Mouse (Mus musculus): ENCODE results near the gene Gm7138.
"Not testable (repeated sequence)": the region's sequence is repeated elsewhere in the genome, so short reads cannot be mapped to it uniquely, and the experiment has no call there.

The Gm7138 gene

GRCm38 (mm10) chr10:77776844-77777243 is at the start of gene Gm7138:
Gm7138 (minus strand) TSS chr10:77776944.
- not testable (repeated sequence) for DNase-seq (ENCODE audit: low spot score in 2 of 2)

GRCm38 (mm10) chr10:77819203-77819602 is 42.5 kb upstream of the Gm7138 start:
- no peak for DNase-seq (ENCODE audit: low spot score in 2 of 2)

GRCm38 (mm10) chr10:77818523-77818922 is 41.8 kb upstream of the Gm7138 start:
- DNase-seq (ENCODE audit: low spot score in 2 of 2): no peak

- no peak for DNase-seq (ENCODE audit: low spot score in 2 of 2)
Observed at GRCm38 (mm10) chr10:77815514-77815913, 38.8 kb upstream of the Gm7138 start.

- DNase-seq (ENCODE audit: low spot score in 2 of 2): no peak
Observed at GRCm38 (mm10) chr10:77814382-77814781, 37.6 kb upstream of the Gm7138 start, which contains the start of gene Gm2696. Gm2696 (plus strand) TSS chr10:77814682.

- peak in 1 of 2 experiments; percentile 47 for DNase-seq (ENCODE audit: low spot score in 2 of 2)
Observed at GRCm38 (mm10) chr10:77811743-77812142, 35.0 kb upstream of the Gm7138 start, which contains the start of gene Gm9507. Gm9507 (minus strand) TSS chr10:77811843.

GRCm38 (mm10) chr10:77804095-77804494 is 27.4 kb upstream of the Gm7138 start:
- no peak for DNase-seq (ENCODE audit: low spot score in 2 of 2)

- no peak for DNase-seq (ENCODE audit: low spot score in 2 of 2)
Observed at GRCm38 (mm10) chr10:77798921-77799508, 22.3 kb upstream of the Gm7138 start, which contains the start of gene Gm19668. Gm19668 (minus strand) TSS chr10:77799133.

- not testable (repeated sequence) for DNase-seq (ENCODE audit: low spot score in 2 of 2)
Observed at GRCm38 (mm10) chr10:77798164-77798920, 21.6 kb upstream of the Gm7138 start.

GRCm38 (mm10) chr10:77797677-77798076 is 20.9 kb upstream of the Gm7138 start:
- DNase-seq (ENCODE audit: low spot score in 2 of 2): no peak

- DNase-seq (ENCODE audit: low spot score in 2 of 2): no peak
Observed at GRCm38 (mm10) chr10:77794976-77795375, 18.2 kb upstream of the Gm7138 start, which contains the start of gene Gm9639. Gm9639 (minus strand) TSS chr10:77795076.

- DNase-seq (ENCODE audit: low spot score in 2 of 2): no peak
Observed at GRCm38 (mm10) chr10:77788621-77789020, 11.9 kb upstream of the Gm7138 start.

GRCm38 (mm10) chr10:77787876-77788275 is 11.1 kb upstream of the Gm7138 start, which contains the start of gene Gm7137:
Gm7137 (minus strand) TSS chr10:77788200.
- DNase-seq (ENCODE audit: low spot score in 2 of 2): not testable (repeated sequence)

GRCm38 (mm10) chr10:77783396-77783795 is 6.7 kb upstream of the Gm7138 start:
- DNase-seq (ENCODE audit: low spot score in 2 of 2): not testable (repeated sequence)

- not testable (repeated sequence) for DNase-seq (ENCODE audit: low spot score in 2 of 2)
Observed at GRCm38 (mm10) chr10:77782442-77782841, 5.7 kb upstream of the Gm7138 start, which contains the start of gene Gm3250. Gm3250 (minus strand) TSS chr10:77782542.

GRCm38 (mm10) chr10:77772142-77772541 is 4.6 kb downstream of the Gm7138 start:
- not testable (repeated sequence) for DNase-seq (ENCODE audit: low spot score in 2 of 2)

GRCm38 (mm10) chr10:77771225-77771624 is 5.5 kb downstream of the Gm7138 start, which contains the start of gene Gm3238:
Gm3238 (minus strand) TSS chr10:77771325.
- not testable (repeated sequence) for DNase-seq (ENCODE audit: low spot score in 2 of 2)

GRCm38 (mm10) chr10:77769727-77770126 is 7.0 kb downstream of the Gm7138 start:
- DNase-seq (ENCODE audit: low spot score in 2 of 2): no peak

- DNase-seq (ENCODE audit: low spot score in 2 of 2): not testable (repeated sequence)
Observed at GRCm38 (mm10) chr10:77759582-77759981, 17.2 kb downstream of the Gm7138 start, which contains the start of gene Gm3233. Gm3233 (minus strand) TSS chr10:77759682.

GRCm38 (mm10) chr10:77753448-77753847 is 23.3 kb downstream of the Gm7138 start:
- no peak for DNase-seq (ENCODE audit: low spot score in 2 of 2)

GRCm38 (mm10) chr10:77752312-77752711 is 24.4 kb downstream of the Gm7138 start:
- DNase-seq (ENCODE audit: low spot score in 2 of 2): not testable (repeated sequence)

- not testable (repeated sequence) for DNase-seq (ENCODE audit: low spot score in 2 of 2)
Observed at GRCm38 (mm10) chr10:77751254-77751653, 25.5 kb downstream of the Gm7138 start, which contains the start of gene Gm9736. Gm9736 (minus strand) TSS chr10:77751354.

All from urinary bladder, postnatal 4 days (tissue).